Mouse (Mus musculus) CH12.LX (cell line): Measurements from ENCODE around the gene Ap2a1. TPM values are rescaled to one million over a fixed set of nuclear protein-coding genes. Genes with fewer than 3 reads are reported as not detected.

ENCODE experiments used
- DNase-seq: peaks from one replicate; pipeline ENCODE4 v3.0.0-alpha.2; 2013; ENCODE audit errors: extremely low read depth
- H3K27ac ChIP-seq: 2 replicates; pipeline ENCODE4 v1.5.1; 2012; ENCODE audit warnings: low read depth, mild to moderate bottlenecking, control low read depth, moderate library complexity; ENCODE audit not compliant: insufficient read depth
- H3K27me3 ChIP-seq: replicated peaks from 2 replicates; pipeline ENCODE3; 2012; ENCODE audit warnings: inconsistent platforms
- H3K36me3 ChIP-seq, 2 experiments: replicated peaks in 1 of 2; 2 replicates each; pipeline versions ENCODE3 to v1.6.1; 2012; ENCODE audit warnings: inconsistent platforms in 1 of 2, low read length in 1 of 2, mild to moderate bottlenecking in 1 of 2, mixed read lengths in 1 of 2, moderate library complexity in 1 of 2; ENCODE audit not compliant: control insufficient read depth in 1 of 2, insufficient read depth in 1 of 2
- H3K4me1 ChIP-seq, 2 experiments: 2 replicates each; pipeline ENCODE4 v1.6.1; 2012; ENCODE audit warnings: inconsistent platforms in 1 of 2, moderate library complexity in 1 of 2; ENCODE audit not compliant: insufficient read depth in 2 of 2, control insufficient read depth in 1 of 2
- H3K4me2 ChIP-seq: 2 replicates; pipeline ENCODE4 v1.6.1; 2012; ENCODE audit warnings: low read depth, mild to moderate bottlenecking, control low read depth; ENCODE audit not compliant: poor library complexity, insufficient read depth, severe bottlenecking
- H3K4me3 ChIP-seq, 3 experiments: fragments of 150-350 bp in 1 of 3; sonication (generic) in 1 of 3; replicated peaks in 1 of 3; 2 replicates each; pipeline versions ENCODE3 to v1.5.1; 2011 to 2012; ENCODE audit warnings: low read depth in 2 of 3, low read length in 2 of 3, mild to moderate bottlenecking in 2 of 3, moderate library complexity in 2 of 3, control low read depth in 1 of 3, improper control_type of control experiment in 1 of 3, inconsistent platforms in 1 of 3, mixed read lengths in 1 of 3; ENCODE audit not compliant: poor library complexity in 1 of 3
- H3K79me2 ChIP-seq: replicated peaks from 2 replicates; pipeline ENCODE4 v1.6.1; 2012; ENCODE audit warnings: mild to moderate bottlenecking, moderate library complexity; ENCODE audit not compliant: control insufficient read depth, poor library complexity, insufficient read depth, severe bottlenecking; ENCODE audit errors: extremely low read depth
- H3K9ac ChIP-seq: 2 replicates; pipeline ENCODE4 v1.6.1; 2012; ENCODE audit warnings: low read depth, mild to moderate bottlenecking, control low read depth, moderate library complexity; ENCODE audit not compliant: insufficient read depth
- H3K9me3 ChIP-seq: replicated peaks from 2 replicates; pipeline ENCODE3; 2012; ENCODE audit warnings: low read length, inconsistent platforms, mixed read lengths
- CHD1 ChIP-seq: IDR thresholded peaks from 2 replicates; pipeline ENCODE4 v1.6.1; 2012; ENCODE audit warnings: low read depth, low read length, improper control_type of control experiment, inconsistent platforms
- CHD2 ChIP-seq: IDR thresholded peaks from 2 replicates; pipeline ENCODE4 v1.6.1; 2011; ENCODE audit warnings: low read length, improper control_type of control experiment
- CTCF ChIP-seq, 2 experiments: IDR thresholded peaks in 1 of 2; conservative IDR thresholded peaks in 1 of 2; 2 replicates each; pipeline ENCODE4 v1.5.1; 2011 to 2012; ENCODE audit warnings: low read depth in 2 of 2, low read length in 2 of 2, improper control_type of control experiment in 1 of 2, inconsistent platforms in 1 of 2, mild to moderate bottlenecking in 1 of 2, moderate library complexity in 1 of 2
- ELF1 ChIP-seq: IDR thresholded peaks from 2 replicates; pipeline ENCODE4 v1.6.1; 2014; ENCODE audit warnings: low read depth, mild to moderate bottlenecking, inconsistent platforms, low read length, improper control_type of control experiment
- EP300 ChIP-seq: IDR thresholded peaks from 2 replicates; pipeline ENCODE4 v1.6.1; 2011; ENCODE audit warnings: low read length, improper control_type of control experiment
- ETS1 ChIP-seq: conservative IDR thresholded peaks from 2 replicates; pipeline ENCODE4 v1.6.1; 2012; ENCODE audit warnings: low read depth, mild to moderate bottlenecking, inconsistent platforms, low read length, improper control_type of control experiment, moderate library complexity
- GABPA ChIP-seq: IDR thresholded peaks from 2 replicates; pipeline ENCODE4 v1.6.1; 2012; ENCODE audit warnings: low read depth, low read length, improper control_type of control experiment, inconsistent platforms; ENCODE audit not compliant: insufficient replicate concordance
- JUN ChIP-seq: IDR thresholded peaks from 2 replicates; pipeline ENCODE4 v1.6.1; 2011; ENCODE audit warnings: low read depth, mild to moderate bottlenecking, low read length, improper control_type of control experiment, moderate library complexity; ENCODE audit not compliant: insufficient read depth
- MAFK ChIP-seq: IDR thresholded peaks from 2 replicates; pipeline ENCODE4 v1.6.1; 2011; ENCODE audit warnings: low read length, improper control_type of control experiment; ENCODE audit not compliant: insufficient replicate concordance
- MAX ChIP-seq: IDR thresholded peaks from 2 replicates; pipeline ENCODE4 v1.6.1; 2011; ENCODE audit warnings: low read length, improper control_type of control experiment
- MEF2A ChIP-seq: IDR thresholded peaks from 2 replicates; pipeline ENCODE4 v1.6.1; 2014; ENCODE audit warnings: low read depth, mild to moderate bottlenecking, inconsistent platforms, low read length, improper control_type of control experiment, borderline replicate concordance
- MYC ChIP-seq: IDR thresholded peaks from 2 replicates; pipeline ENCODE4 v1.6.1; 2011; ENCODE audit warnings: low read depth, mild to moderate bottlenecking, improper control_type of control experiment, low read length
- NRF1 ChIP-seq: IDR thresholded peaks from 2 replicates; pipeline ENCODE4 v1.6.1; 2014; ENCODE audit warnings: low read depth, mild to moderate bottlenecking, inconsistent platforms, low read length, improper control_type of control experiment, moderate library complexity
- PAX5 ChIP-seq: IDR thresholded peaks from 2 replicates; pipeline ENCODE4 v1.6.1; 2012; ENCODE audit warnings: low read length, inconsistent platforms, mixed read lengths
- POLR2A ChIP-seq: IDR thresholded peaks from 2 replicates; pipeline ENCODE4 v1.6.1; 2011; ENCODE audit warnings: low read depth, mild to moderate bottlenecking, improper control_type of control experiment, low read length
- RCOR1 ChIP-seq: conservative IDR thresholded peaks from 2 replicates; pipeline ENCODE4 v1.6.1; 2012; ENCODE audit warnings: low read depth, mild to moderate bottlenecking, inconsistent platforms, low read length, improper control_type of control experiment
- SIN3A ChIP-seq: IDR thresholded peaks from 2 replicates; pipeline ENCODE4 v1.6.1; 2012; ENCODE audit warnings: low read length, improper control_type of control experiment, inconsistent platforms
- TBP ChIP-seq: conservative IDR thresholded peaks from 2 replicates; pipeline ENCODE4 v1.6.1; 2011; ENCODE audit warnings: low read depth, low read length, improper control_type of control experiment
- TCF12 ChIP-seq: IDR thresholded peaks from 2 replicates; pipeline ENCODE4 v1.6.1; 2014; ENCODE audit warnings: low read depth, mild to moderate bottlenecking, inconsistent platforms, low read length, improper control_type of control experiment
- UBTF ChIP-seq: IDR thresholded peaks from 2 replicates; pipeline ENCODE4 v1.6.1; 2012; ENCODE audit warnings: low read depth, mild to moderate bottlenecking, inconsistent platforms, low read length, improper control_type of control experiment, moderate library complexity
- USF2 ChIP-seq: conservative IDR thresholded peaks from 2 replicates; pipeline ENCODE4 v1.6.1; 2011; ENCODE audit warnings: low read depth, low read length, improper control_type of control experiment
- ZC3H11A ChIP-seq: IDR thresholded peaks from 2 replicates; pipeline ENCODE4 v1.6.1; 2012; ENCODE audit warnings: low read depth, mild to moderate bottlenecking, inconsistent platforms, low read length, improper control_type of control experiment
- ZKSCAN1 ChIP-seq: IDR thresholded peaks from 2 replicates; pipeline ENCODE4 v1.6.1; 2012; ENCODE audit warnings: low read depth, inconsistent platforms, low read length, improper control_type of control experiment, borderline replicate concordance
- ZNF384 ChIP-seq: IDR thresholded peaks from 2 replicates; pipeline ENCODE4 v1.6.1; 2012; ENCODE audit warnings: low read depth, low read length, improper control_type of control experiment, inconsistent platforms
- dilution Hi-C: fragments of 300-500 bp; cut with MboI; formaldehyde crosslinking; loops from 2 replicates; pipeline ENCODE4 v1.14.3; 2020; ENCODE audit warnings: low sequenced_read_pairs; ENCODE audit not compliant: extremely low pct_unique_long_range_greater_than_20kb, extremely low pct_ligation_motif_present
- in situ Hi-C: fragments of 300-500 bp; cut with MboI; formaldehyde crosslinking; loops from 3 replicates; pipeline ENCODE4 v1.14.3; 2019; ENCODE audit warnings: low sequenced_read_pairs, low pct_ligation_motif_present, low pct_unique_long_range_greater_than_20kb, mixed read lengths
- polyA plus RNA-seq: library from polyadenylated mRNA; unstranded; fragments of >175 nt; gene quantifications from 2 replicates; pipeline ENCODE4 v1.2.1, GENCODE M21; 2012; ENCODE audit warnings: low read depth; ENCODE audit not compliant: insufficient read length
- total RNA-seq, 2 experiments: library from RNA; depleted of rRNA; stranded (reverse); fragments of 300-350 nt in 1 of 2; fragments of >200 nt in 1 of 2; gene quantifications; 2 replicates each; pipeline ENCODE4 v1.2.3; 2012 to 2014

Ap2a1 gene
- total and polyA plus RNA-seq, 3 experiments: 35.7 to 61.1 (median 56.3) TPM

GRCm38 (mm10) chr7:44866276-44867009 is 62.9 kb downstream of the Ap2a1 start (continued):
- TF ChIP-seq MYC (no peak), TBP (no peak), TCF12 (no peak), EP300 (no peak), MAFK (no peak), ETS1 (no peak), GABPA (no peak)

GRCm38 (mm10) chr7:44864595-44865542 is 64.4 kb downstream of the Ap2a1 start:
- H3K27me3 ChIP-seq: peaks cover 11% of the 10 kb centered on the region
- no peak for TF ChIP-seq ELF1
- no peak for TF ChIP-seq PAX5
- TF ChIP-seq ZNF384: no peak
- no peak for TF ChIP-seq USF2
- TF ChIP-seq TCF12: peak; percentile 34; the same call in 1 of the 2 replicates
- no peak for TF ChIP-seq ZC3H11A
- dilution Hi-C loops: no loop called here
- H3K36me3 ChIP-seq: peaks cover 41 to 65% of the 10 kb centered on the region in 2 experiments
- DNase-seq: no peak
- no peaks in the 10 kb centered on the region for H3K79me2 ChIP-seq
- no peaks in the 10 kb centered on the region for H3K9me3 ChIP-seq
- H3K4me2 ChIP-seq: no peak overlapping the region
- H3K9ac ChIP-seq: no peak overlapping the region
- H3K27ac ChIP-seq: 0 out of 2 replicates have a peak overlapping the region, but pooled peaks have one; percentile 12
- in situ Hi-C loops: no loop called here
- peaks cover 39 to 63% of the 10 kb centered on the region in 2 experiments for H3K4me1 ChIP-seq
- no peak overlapping the region for H3K4me3 ChIP-seq

- Histone ChIP-seq H3K27me3 (peaks cover 6% of the 10 kb centered on the region), H3K9ac (no peak overlapping the region), H3K4me1 (peaks cover 39 to 65% of the 10 kb centered on the region in 2 experiments), H3K79me2 (no peaks in the 10 kb centered on the region), H3K4me3 (no peak overlapping the region), H3K4me2 (no peak overlapping the region), H3K9me3 (no peaks in the 10 kb centered on the region), H3K27ac (no peak overlapping the region), H3K36me3 (peaks cover 41 to 72% of the 10 kb centered on the region in 2 experiments)
- TF ChIP-seq MYC (no peak), MAFK (no peak), RCOR1 (no peak), MEF2A (no peak), POLR2A (no peak), CTCF (conservative IDR thresholded peaks at IDR 0.05 in 1 of 2, IDR thresholded peaks at IDR 0.05 in 1 of 2; ENCODE audit: low read depth in 2 of 2, low read length in 2 of 2) (no peak), SIN3A (no peak), TBP (no peak), ZC3H11A (no peak), ZKSCAN1 (no peak), CHD2 (no peak), UBTF (no peak), PAX5 (no peak), USF2 (no peak), JUN (no peak), GABPA (no peak), CHD1 (no peak), ELF1 (no peak), MAX (no peak), NRF1 (no peak)
- dilution Hi-C loops: no loop called here
- in situ Hi-C loops: no loop called here
- no peak for DNase-seq
Observed at GRCm38 (mm10) chr7:44863982-44864494, 65.3 kb downstream of the Ap2a1 start.
